Mouse (Mus musculus) layer of hippocampus, postnatal 14 days (tissue): ENCODE measurements at regions not wholly inside any gene's neighbourhood (a gene's known extent, or its start where the extent isn't known, plus 50 kb on each side); places are given as distances from the start of the nearest gene placed in this dataset.
A peak's percentile ranks its signal among the peaks of the same experiment; 100 is the strongest.

Source experiments
- DNase-seq, 2 experiments: peaks; one replicate each; pipeline ENCODE4 v3.0.0; 2021 to 2022; ENCODE audit warnings: low spot score in 2 of 2, mixed read lengths in 1 of 2

DNA sequence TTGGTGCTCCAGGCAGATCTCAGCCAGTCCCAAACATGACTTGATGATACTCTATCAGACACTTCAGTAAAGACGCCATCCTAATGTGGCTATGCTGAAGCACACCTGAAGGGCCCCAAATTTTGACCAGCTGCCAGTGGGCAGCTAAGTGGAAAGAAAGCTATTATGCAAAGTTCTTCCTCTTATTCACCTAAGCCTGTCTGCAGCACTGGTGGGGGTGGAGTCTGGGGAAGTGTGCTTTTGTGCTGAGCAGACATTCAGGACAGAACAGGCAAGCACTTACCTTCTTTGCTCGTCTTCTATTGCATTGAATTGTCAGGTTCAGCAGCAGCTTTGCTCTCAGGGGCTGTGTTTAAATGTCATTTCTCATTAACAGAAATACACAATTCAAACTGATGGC is 200.7 kb downstream of the Pla2g4a start:
- no peak for DNase-seq

DNA sequence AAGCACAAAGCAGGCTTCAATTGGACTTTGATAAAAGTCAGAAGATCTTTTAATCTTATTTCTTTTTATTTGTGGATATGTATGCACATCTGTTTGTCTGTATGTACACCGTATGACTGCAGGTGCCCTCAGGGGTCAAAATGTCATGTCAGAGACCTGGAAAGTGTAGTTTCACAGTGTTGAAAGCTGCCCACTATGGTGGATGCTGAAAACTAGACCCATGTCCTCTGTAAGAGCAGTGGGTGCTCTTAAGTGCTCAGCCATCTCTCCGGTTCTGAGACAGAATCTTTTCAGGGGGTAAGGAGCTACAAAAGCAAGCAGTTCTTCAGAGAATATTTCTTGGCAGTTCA is 202.3 kb downstream of the Pla2g4a start:
- no peak for DNase-seq

- peak in 1 of 2 experiments; percentile 61 for DNase-seq
Measured at GRCm38 (mm10) chr1:149758092-149758782, 202.9 kb downstream of the Pla2g4a start.

- DNase-seq, result no peak
Measured at GRCm38 (mm10) chr1:149753269-149754060, 207.6 kb downstream of the Pla2g4a start.

DNA sequence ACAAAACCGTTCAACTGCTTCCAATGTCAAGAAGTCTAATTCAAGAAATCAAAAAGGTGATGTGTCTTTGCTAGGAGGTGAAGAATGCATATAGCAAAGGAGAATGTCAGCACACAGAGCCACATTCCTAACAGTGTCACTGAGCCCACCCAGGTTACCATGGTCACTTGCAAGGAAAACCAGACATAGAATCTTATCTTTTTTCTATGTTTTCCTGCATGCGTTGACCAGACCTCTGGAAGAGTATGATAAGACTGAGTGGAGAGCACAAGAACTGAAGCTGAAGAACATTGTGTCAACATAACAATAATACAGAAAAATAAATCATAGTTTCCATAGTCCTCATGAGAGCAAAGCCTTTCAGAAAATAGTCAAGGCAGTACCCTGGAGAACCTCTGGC is 211.7 kb downstream of the Pla2g4a start:
- no peak for DNase-seq

- no peak for DNase-seq
Measured at GRCm38 (mm10) chr1:149738959-149739358, 222.1 kb downstream of the Pla2g4a start.

GRCm38 (mm10) chr1:149734241-149734640 is 226.8 kb downstream of the Pla2g4a start:
- DNase-seq, result no peak

DNA sequence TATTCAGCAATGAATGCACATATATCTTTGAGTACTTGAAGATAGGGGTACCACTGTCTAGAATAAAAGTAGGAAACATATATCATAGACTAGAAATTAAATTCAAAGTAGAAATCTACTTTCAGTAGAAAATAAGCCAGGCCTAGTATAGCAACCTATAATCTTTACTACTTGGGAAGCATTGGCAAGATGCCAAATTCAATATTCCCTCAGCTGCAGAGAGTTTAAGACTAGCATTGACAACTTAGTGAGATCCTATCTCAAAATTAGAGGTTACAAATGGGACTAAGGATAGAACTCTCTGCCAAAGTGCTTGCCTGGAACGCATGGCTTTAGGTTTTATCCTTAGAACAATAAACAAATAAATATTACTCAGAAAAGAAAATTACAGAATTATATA is 245.9 kb downstream of the Pla2g4a start:
- DNase-seq, result no peak

DNA sequence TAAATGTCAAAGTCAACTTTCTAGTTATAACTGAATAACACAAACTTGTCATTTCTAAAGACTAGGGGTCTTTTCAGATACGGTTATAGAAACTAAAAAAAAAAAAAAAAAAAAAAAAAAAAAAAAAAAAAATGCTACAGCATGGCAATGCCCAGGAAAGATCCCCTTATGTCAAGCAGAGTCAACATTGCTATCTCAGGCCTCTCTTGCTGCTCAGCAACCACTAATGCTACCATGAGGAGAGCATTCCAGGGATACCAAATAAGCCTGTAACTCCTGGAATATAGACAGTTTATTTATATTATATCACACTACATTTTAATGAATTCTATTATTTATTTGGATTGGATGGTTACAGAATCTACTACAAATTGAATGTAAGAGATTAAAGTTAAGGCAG is 248.8 kb downstream of the Pla2g4a start:
- DNase-seq, result no peak

DNA sequence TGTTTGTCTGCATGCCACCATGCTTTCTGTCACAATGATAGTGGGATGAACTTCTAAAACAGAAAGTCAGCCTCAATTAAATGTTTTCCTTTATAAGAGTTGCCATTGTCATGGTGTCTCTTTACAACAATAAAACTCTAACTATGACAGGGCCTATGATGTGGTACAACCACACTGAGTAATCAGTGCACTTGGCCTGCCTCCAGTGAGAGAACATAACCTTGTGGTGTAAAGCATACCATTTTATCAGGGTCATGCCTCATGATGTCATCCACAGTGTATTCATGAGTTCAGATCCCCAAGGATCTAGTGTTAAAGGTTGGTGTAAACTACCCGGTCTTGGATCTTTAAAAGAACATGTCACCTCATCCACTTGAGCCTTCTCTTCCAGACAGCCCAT is 255.9 kb downstream of the Pla2g4a start:
- no peak for DNase-seq

GRCm38 (mm10) chr1:149699411-149699810 is 261.7 kb downstream of the Pla2g4a start:
- DNase-seq, result no peak

DNA sequence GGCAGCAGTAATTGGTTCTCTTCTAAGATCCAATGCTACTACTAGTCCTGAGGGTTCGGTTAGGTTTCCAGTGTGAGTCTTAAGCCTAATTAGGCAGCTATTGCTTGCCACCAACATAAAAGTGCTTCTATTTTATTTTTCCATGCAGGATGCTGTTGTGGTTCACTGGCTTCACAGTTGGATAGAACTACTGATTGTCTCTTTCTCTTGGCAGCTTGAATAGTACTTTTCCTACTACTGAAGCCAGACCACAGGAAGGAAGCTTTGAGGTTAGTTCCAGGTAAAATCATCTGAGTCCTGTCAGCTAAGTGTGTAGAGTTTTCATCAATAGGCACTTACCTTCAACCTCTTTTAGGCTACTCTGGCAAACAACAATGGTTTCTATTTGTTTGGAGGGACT is 286.9 kb downstream of the Pla2g4a start:
- DNase-seq, result no peak

DNA sequence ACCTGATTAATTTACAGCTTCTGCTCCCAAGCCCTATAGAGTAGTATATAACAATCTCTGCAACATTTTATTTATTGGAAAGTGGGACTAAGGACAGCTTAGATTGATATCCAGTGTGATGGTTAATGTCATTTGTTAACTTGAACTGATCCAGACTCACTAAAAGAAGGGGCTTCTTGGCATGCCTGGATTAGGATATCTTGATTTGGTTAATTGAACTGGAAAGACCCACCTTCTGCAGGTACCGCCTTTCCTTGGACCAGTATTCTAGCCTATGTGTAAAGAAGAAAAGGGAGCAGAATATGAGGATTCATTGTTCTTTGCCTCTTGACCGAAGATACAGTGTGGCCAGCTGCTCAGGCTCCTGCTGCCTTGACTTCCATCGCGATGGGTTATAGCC is 288.5 kb downstream of the Pla2g4a start:
- no peak for DNase-seq

DNA sequence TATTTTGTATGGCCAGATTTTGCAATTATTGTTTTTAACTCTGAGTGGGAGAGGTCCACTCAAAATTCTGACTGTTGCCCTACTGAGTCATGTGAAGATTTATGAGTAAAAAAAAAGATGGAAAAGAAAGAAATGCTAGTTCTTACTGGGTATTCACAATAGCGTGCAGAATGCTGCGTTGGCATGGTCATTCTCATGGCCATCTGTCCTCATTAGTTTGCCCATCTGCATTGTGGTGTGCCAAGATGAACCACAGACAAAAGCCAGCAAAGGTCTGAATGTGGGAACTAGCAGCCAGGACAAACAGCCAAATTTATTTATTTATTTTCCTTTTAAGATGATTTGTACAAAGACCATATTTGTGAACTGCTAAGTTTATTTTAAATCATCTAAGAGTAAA is 289.0 kb downstream of the Pla2g4a start:
- DNase-seq, result peak; percentile 11 to 66

- DNase-seq, result no peak
Measured at GRCm38 (mm10) chr1:149671091-149671490, 290.0 kb downstream of the Pla2g4a start.
